Mouse (Mus musculus) hindbrain, embryonic 11.5 days (tissue): ENCODE data around the gene Vmn1r214. TPM values are rescaled to one million over a fixed set of nuclear protein-coding genes. Genes with fewer than 3 reads are reported as not detected.

Experiments
- ATAC-seq: fragments of 200-750 bp; cut with Nextera tagmentation; 2 replicates; pipeline ENCODE4 v1.8.0; 2017; ENCODE audit warnings: mild to moderate bottlenecking, moderate TSS enrichment, moderate library complexity; ENCODE audit not compliant: low FRiP score
- DNase-seq: peaks from one replicate; pipeline ENCODE4 v3.0.0-alpha.2; 2015; ENCODE audit warnings: low spot score
- H3K27ac ChIP-seq: fragments of 300-500 bp; sonication (generic); 2 replicates; pipeline ENCODE4 v1.5.1; 2014; ENCODE audit warnings: mild to moderate bottlenecking, low read depth, low read length
- H3K27me3 ChIP-seq: fragments of 300-500 bp; sonication (generic); 2 replicates; pipeline ENCODE4 v1.6.1; 2014; ENCODE audit warnings: mild to moderate bottlenecking, low read length, moderate library complexity, mixed read lengths; ENCODE audit not compliant: control insufficient read depth, insufficient read depth
- H3K36me3 ChIP-seq: fragments of 300-500 bp; sonication (generic); 2 replicates; pipeline ENCODE4 v1.6.1; 2014; ENCODE audit warnings: mild to moderate bottlenecking, low read length, moderate library complexity, mixed read lengths; ENCODE audit not compliant: control insufficient read depth, insufficient read depth
- H3K4me1 ChIP-seq: fragments of 300-500 bp; sonication (generic); replicated peaks from 2 replicates; pipeline ENCODE4 v1.6.1; 2014; ENCODE audit warnings: low read length, mixed read lengths; ENCODE audit not compliant: control insufficient read depth, insufficient read depth
- H3K4me2 ChIP-seq: fragments of 300-500 bp; sonication (generic); replicated peaks from 2 replicates; pipeline ENCODE4 v1.6.1; 2014; ENCODE audit warnings: mild to moderate bottlenecking, low read depth, low read length
- H3K4me3 ChIP-seq: fragments of 300-500 bp; sonication (generic); 2 replicates; pipeline ENCODE4 v1.5.1; 2014; ENCODE audit warnings: low read depth, low read length
- H3K9ac ChIP-seq: fragments of 300-500 bp; sonication (generic); 2 replicates; pipeline ENCODE4 v1.6.1; 2014; ENCODE audit warnings: low read depth, low read length
- H3K9me3 ChIP-seq: fragments of 300-500 bp; sonication (generic); 2 replicates; pipeline ENCODE4 v1.6.1; 2016; ENCODE audit warnings: low read length; ENCODE audit not compliant: control insufficient read depth
- whole genome bisulfite sequencing: fragments of 180-500 bp; shearing (Covaris S2); extraction: QIAGEN DNeasy Blood & Tissue Kit; methylation state at CpG from one replicate; pipeline ENCODE4 v1.1.7; 2014; 5-methylcytosine and 5-hydroxymethylcytosine counted together
- polyA plus RNA-seq: library from polyadenylated mRNA; unstranded; fragments of >200 nt; fragmentation: Nextera tagmentation; extraction: Ambion mirVana; gene quantifications from 2 replicates; pipeline ENCODE4 v1.2.1, GENCODE M21; 2014

Vmn1r214 gene
- polyA plus RNA-seq, 1 experiment from 2014 or later = not detected

- WGBS = 91% methylated on average over 2 of the region's 2 CpGs
Observed at GRCm38 (mm10) chr13:23069312-23069711, 39.1 kb downstream of the Vmn1r214 start.

More at GRCm38 (mm10) chr13:23069312-23069711, 39.1 kb downstream of the Vmn1r214 start:
- no peak overlapping the region for H3K9ac ChIP-seq
- no peaks in the 10 kb centered on the region for H3K4me1 ChIP-seq
- no peak overlapping the region for H3K27ac ChIP-seq
- DNase-seq (no peak), ATAC-seq (no peak)
- no peak overlapping the region for H3K4me2 ChIP-seq
- no peaks in the 10 kb centered on the region for H3K36me3 ChIP-seq
- no peak overlapping the region for H3K4me3 ChIP-seq
- no peaks in the 10 kb centered on the region for H3K9me3 ChIP-seq
- H3K27me3 ChIP-seq = no peaks in the 10 kb centered on the region

Other genes with a start within 250 kb of the Vmn1r214 start
- not detected in 2 replicates for gene Vmn1r209, start 220.7 kb upstream of the Vmn1r214 start, polyA plus RNA-seq
- gene Vmn1r210, start 199.1 kb upstream of the Vmn1r214 start, polyA plus RNA-seq = not detected in 2 replicates
- gene Vmn1r211, start 172.9 kb upstream of the Vmn1r214 start, polyA plus RNA-seq = not detected in 2 replicates
- not detected in 2 replicates for gene Vmn1r212, start 146.2 kb upstream of the Vmn1r214 start, polyA plus RNA-seq
- not detected in 2 replicates for gene Vmn1r213, start 22.8 kb upstream of the Vmn1r214 start, polyA plus RNA-seq
- not detected in 2 replicates for gene Vmn1r215, start 37.6 kb downstream of the Vmn1r214 start, polyA plus RNA-seq
- gene Vmn1r217, start 87.8 kb downstream of the Vmn1r214 start, polyA plus RNA-seq = not detected in 2 replicates
- not detected in 2 replicates for gene Vmn1r218, start 102.7 kb downstream of the Vmn1r214 start, polyA plus RNA-seq
- not detected in 2 replicates for gene Vmn1r219, start 128.9 kb downstream of the Vmn1r214 start, polyA plus RNA-seq
- not detected in 2 replicates for gene Vmn1r220, start 157.6 kb downstream of the Vmn1r214 start, polyA plus RNA-seq
- gene Vmn1r221, start 183.7 kb downstream of the Vmn1r214 start, polyA plus RNA-seq = not detected in 2 replicates
- gene Vmn1r222, start 205.5 kb downstream of the Vmn1r214 start, polyA plus RNA-seq = not detected in 2 replicates
- not detected in 2 replicates for gene Vmn1r223, start 216.7 kb downstream of the Vmn1r214 start, polyA plus RNA-seq